Mouse (Mus musculus) neural tube, embryonic 13.5 days (tissue): ENCODE measurements around the gene Tax1bp1. TPM values are rescaled to one million over a fixed set of nuclear protein-coding genes. Genes with fewer than 3 reads are reported as not detected.

ENCODE experiments used
- ATAC-seq: fragments of 200-750 bp; cut with Nextera tagmentation; 2 replicates; pipeline ENCODE4 v1.8.0; 2017; ENCODE audit warnings: low read depth, mild to moderate bottlenecking, moderate TSS enrichment, moderate library complexity
- H3K27ac ChIP-seq: fragments of 300-500 bp; sonication (generic); replicated peaks from 2 replicates; pipeline ENCODE4 v1.5.1; 2015; ENCODE audit warnings: moderate library complexity, mild to moderate bottlenecking, inconsistent platforms
- H3K27me3 ChIP-seq: fragments of 300-500 bp; sonication (generic); 2 replicates; pipeline ENCODE4 v1.6.1; 2015; ENCODE audit warnings: mild to moderate bottlenecking, inconsistent platforms
- H3K36me3 ChIP-seq: fragments of 300-500 bp; sonication (generic); 2 replicates; pipeline ENCODE4 v1.6.1; 2015; ENCODE audit warnings: mild to moderate bottlenecking, inconsistent platforms
- H3K4me1 ChIP-seq: fragments of 300-500 bp; sonication (generic); replicated peaks from 2 replicates; pipeline ENCODE4 v1.6.1; 2015; ENCODE audit warnings: inconsistent platforms
- H3K4me2 ChIP-seq: fragments of 300-500 bp; sonication (generic); 2 replicates; pipeline ENCODE4 v1.6.1; 2015; ENCODE audit warnings: inconsistent platforms, mild to moderate bottlenecking, moderate library complexity
- H3K4me3 ChIP-seq: fragments of 300-500 bp; sonication (generic); 2 replicates; pipeline ENCODE4 v1.5.1; 2015; ENCODE audit warnings: mild to moderate bottlenecking, inconsistent platforms
- H3K9ac ChIP-seq: fragments of 300-500 bp; sonication (generic); 2 replicates; pipeline ENCODE4 v1.6.1; 2015; ENCODE audit warnings: moderate library complexity, mild to moderate bottlenecking, inconsistent platforms
- H3K9me3 ChIP-seq: fragments of 300-500 bp; sonication (generic); 2 replicates; pipeline ENCODE4 v1.6.1; 2016; ENCODE audit warnings: inconsistent platforms
- WGBS: fragments of 180-500 bp; shearing (Covaris S2); methylation state at CpG from one replicate; pipeline ENCODE4 v1.1.7; 2015; 5-methylcytosine and 5-hydroxymethylcytosine counted together
- polyA plus RNA-seq: library from polyadenylated mRNA; unstranded; fragments of >200 nt; fragmentation: Nextera tagmentation; extraction: Ambion mirVana; gene quantifications from 2 replicates; pipeline ENCODE4 v1.2.1, GENCODE M21; 2015

The Tax1bp1 gene
- polyA plus RNA-seq, 1 experiment from 2014 or later: 156 TPM

DNA sequence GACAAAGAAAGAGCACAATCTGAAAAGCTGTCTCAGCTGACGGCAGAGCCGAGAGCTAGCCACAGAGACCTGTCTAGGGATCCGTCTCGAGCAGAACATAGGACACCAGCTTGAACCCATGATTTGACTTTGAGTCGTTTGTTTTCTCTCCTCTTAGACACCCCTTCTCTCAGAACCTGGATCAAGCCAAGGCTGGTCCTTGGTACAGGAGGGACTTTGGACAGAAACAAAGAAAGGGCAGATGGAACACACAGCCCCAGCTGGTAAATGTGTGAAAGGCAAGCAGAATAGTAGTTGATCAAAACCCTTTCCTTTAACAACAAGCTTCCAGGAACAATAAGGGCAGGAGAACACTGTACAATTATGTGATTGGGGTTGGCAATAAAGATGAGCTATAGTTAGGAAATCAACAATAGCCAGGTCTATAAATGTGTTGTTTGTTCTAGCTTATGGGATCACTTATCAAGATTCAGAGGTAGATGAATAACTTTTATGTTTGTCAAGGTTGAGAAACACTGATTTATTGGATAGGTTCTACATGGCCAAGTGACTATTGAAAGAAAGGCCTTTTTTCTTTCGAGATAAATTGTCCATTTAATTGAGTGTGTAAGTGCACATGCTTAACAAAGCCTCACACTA lies 31.6 kb upstream of the Tax1bp1 start:
- 70% methylated on average over 6 of the region's 6 CpGs for WGBS
- Histone ChIP-seq H3K4me2 (no peak overlapping the region), H3K27ac (no peak overlapping the region), H3K9ac (no peak overlapping the region), H3K4me3 (no peak overlapping the region), H3K4me1 (no peaks in the 10 kb centered on the region), H3K27me3 (no peaks in the 10 kb centered on the region; the same call in none of the 2 replicates), H3K36me3 (no peaks in the 10 kb centered on the region), H3K9me3 (no peaks in the 10 kb centered on the region)
- ATAC-seq: no peak

GRCm38 (mm10) chr6:52682607-52683006 lies 30.9 kb upstream of the Tax1bp1 start:
- Histone ChIP-seq H3K4me2 (no peak overlapping the region), H3K4me3 (no peak overlapping the region), H3K27ac (no peak overlapping the region), H3K9ac (no peak overlapping the region), H3K4me1 (no peaks in the 10 kb centered on the region), H3K27me3 (no peaks in the 10 kb centered on the region; the same call in none of the 2 replicates), H3K36me3 (no peaks in the 10 kb centered on the region), H3K9me3 (no peaks in the 10 kb centered on the region)
- whole genome bisulfite sequencing: 93% methylated on average over 3 of the region's 3 CpGs
- ATAC-seq: no peak

DNA sequence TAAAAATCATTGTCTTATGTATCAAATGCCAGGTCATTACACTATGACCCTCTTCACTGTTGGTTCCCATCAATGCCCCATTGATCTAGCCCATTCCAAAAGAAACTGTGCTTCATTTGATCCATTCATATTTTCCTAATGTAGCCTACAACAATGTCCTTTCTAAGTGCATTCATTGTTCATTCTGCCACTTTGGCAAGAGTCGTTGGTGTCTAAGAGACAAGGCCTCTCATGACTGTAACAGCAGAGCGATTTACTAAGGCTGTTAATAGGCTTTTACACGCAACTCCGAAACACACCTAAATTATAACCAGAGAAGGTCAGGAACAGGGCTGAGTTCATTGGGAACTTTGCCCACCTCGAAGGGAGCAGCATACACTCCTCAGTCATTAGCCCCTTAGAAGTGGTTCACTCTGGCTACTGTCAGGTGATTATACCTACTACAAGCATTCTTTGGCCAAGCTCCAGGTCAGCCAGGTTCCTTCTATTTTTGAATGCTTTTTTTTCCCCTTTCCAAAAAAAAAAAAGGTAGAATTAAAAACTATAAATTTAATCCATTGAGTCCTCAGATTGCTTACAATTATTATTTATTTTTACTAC lies 26.5 kb upstream of the Tax1bp1 start:
- no peak for ATAC-seq
- Histone ChIP-seq H3K4me3 (no peak overlapping the region), H3K9me3 (no peaks in the 10 kb centered on the region), H3K27ac (no peak overlapping the region), H3K9ac (no peak overlapping the region), H3K4me1 (no peaks in the 10 kb centered on the region), H3K4me2 (no peak overlapping the region), H3K36me3 (no peaks in the 10 kb centered on the region), H3K27me3 (no peaks in the 10 kb centered on the region; the same call in 1 of the 2 replicates)
- 48% methylated on average over 5 of the region's 5 CpGs for WGBS

DNA sequence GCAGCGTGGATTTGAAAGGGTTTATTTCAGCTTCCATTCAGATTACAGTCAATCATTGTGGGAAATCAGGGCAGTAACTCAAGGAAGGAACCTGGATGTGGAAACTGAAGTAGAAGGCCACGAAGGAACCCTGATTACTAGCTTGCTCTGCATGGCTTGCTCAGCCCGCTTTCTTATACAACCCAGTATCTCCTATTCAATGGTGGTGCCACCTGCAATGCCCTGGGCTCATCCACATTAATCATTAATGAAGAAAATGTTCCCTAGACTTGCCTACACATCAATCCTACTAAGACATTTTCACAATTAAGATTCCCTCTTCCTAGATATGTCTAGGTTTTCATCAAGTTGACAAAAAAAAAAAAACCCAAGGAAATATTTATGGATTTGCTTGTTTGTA lies 23.2 kb upstream of the Tax1bp1 start:
- Histone ChIP-seq H3K4me2 (no peak overlapping the region), H3K27me3 (no peaks in the 10 kb centered on the region), H3K4me1 (no peaks in the 10 kb centered on the region), H3K9ac (no peak overlapping the region), H3K9me3 (no peaks in the 10 kb centered on the region), H3K4me3 (no peak overlapping the region), H3K27ac (no peak overlapping the region), H3K36me3 (no peaks in the 10 kb centered on the region)
- no peak for ATAC-seq
- 80% methylated on average over 3 of the region's 3 CpGs for WGBS

DNA sequence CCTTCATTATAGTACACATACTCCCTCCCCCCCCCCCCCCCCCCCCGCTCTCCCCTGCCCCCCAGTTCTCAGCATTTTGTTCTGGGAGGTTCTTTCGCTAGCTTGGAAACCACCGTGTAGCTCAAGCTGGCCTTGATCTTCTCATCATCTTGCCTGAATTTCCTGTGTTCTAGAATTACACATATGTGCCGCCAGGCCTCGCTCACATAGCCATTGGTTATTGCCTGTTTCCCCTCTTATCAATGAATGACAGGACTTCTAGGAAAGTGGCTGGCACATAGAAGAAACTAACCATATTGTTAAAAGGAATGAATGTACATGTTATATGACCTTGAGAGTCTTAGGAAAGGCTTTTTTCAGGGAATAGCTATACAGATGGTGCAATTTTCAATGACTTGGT lies 21.7 kb upstream of the Tax1bp1 start:
- Histone ChIP-seq H3K36me3 (no peaks in the 10 kb centered on the region), H3K4me2 (no peak overlapping the region), H3K27me3 (no peaks in the 10 kb centered on the region), H3K9me3 (no peaks in the 10 kb centered on the region), H3K4me3 (no peak overlapping the region), H3K4me1 (no peaks in the 10 kb centered on the region), H3K27ac (no peak overlapping the region), H3K9ac (no peak overlapping the region)
- ATAC-seq: no peak
- 82% methylated on average over 5 of the region's 5 CpGs for WGBS

- H3K9ac ChIP-seq: no peak overlapping the region
- no peaks in the 10 kb centered on the region for H3K4me1 ChIP-seq
- no peak overlapping the region for H3K27ac ChIP-seq
- 93% methylated on average over 6 of the region's 6 CpGs for WGBS
- no peaks in the 10 kb centered on the region for H3K9me3 ChIP-seq
- no peak overlapping the region for H3K4me2 ChIP-seq
- H3K4me3 ChIP-seq: no peak overlapping the region
- no peak for ATAC-seq
- H3K27me3 ChIP-seq: no peaks in the 10 kb centered on the region
- H3K36me3 ChIP-seq: no peaks in the 10 kb centered on the region
Observed at GRCm38 (mm10) chr6:52692451-52693063, 21.0 kb upstream of the Tax1bp1 start.

DNA sequence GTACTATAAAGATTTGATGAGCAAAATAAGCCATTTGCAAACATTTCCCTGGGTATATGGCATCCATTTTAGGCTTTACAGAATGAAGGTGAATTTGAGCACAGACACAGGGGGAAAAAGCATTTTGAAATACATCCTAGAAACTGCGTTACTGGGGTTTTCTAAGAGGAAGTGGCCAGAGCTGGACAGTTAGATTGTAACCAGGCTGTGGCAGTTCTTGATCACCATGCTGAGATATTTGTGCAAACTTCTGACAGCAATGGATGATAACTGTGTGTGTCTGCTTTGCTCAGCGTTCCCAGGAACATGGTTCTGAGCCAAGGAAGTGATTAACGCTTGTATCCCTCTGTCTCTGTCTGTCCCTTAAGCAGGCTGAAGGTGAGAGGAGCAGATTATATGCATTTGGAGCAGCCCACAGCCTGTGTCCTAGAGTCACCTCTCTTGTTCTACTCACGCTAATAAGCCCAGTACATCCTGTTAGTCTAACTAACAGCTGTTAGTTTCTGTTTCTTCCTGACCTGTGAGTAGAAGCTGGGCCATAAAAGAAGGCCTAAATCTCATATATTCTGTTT lies 15.5 kb upstream of the Tax1bp1 start:
- Histone ChIP-seq H3K9ac (no peak overlapping the region), H3K27ac (no peak overlapping the region)
- WGBS: 70% methylated on average over 4 of the region's 4 CpGs

DNA sequence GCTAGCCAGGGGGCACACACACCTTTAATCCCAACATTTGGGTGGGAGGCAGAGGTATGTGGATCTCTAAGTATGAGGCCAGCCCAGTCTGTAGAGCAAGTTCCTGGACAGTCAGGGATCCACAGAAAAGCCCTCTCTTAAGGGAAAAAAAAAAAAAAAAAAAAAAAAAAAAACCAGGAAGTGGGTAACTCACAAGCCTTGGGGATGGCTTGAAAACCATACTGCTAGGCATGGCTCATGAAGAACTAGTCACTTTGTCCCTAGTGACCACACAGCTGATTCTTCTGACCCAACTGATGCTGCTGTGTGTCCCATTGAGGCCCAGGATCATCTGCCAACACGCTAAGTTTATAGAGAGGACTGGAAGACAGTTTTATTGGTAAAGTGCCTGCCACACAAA lies 14.5 kb upstream of the Tax1bp1 start:
- no peaks in the 10 kb centered on the region for H3K36me3 ChIP-seq
- ATAC-seq: no peak
- H3K27ac ChIP-seq: no peak overlapping the region
- no peaks in the 10 kb centered on the region for H3K9me3 ChIP-seq
- H3K4me2 ChIP-seq: no peak overlapping the region
- no peak overlapping the region for H3K9ac ChIP-seq
- H3K27me3 ChIP-seq: no peaks in the 10 kb centered on the region
- no peaks in the 10 kb centered on the region for H3K4me1 ChIP-seq
- WGBS: 88% methylated on average over 1 of the region's 1 CpGs
- H3K4me3 ChIP-seq: no peak overlapping the region

More for the DNA sequence above, 15.5 kb upstream of the Tax1bp1 start:
- H3K9me3 ChIP-seq: no peaks in the 10 kb centered on the region
- no peak for ATAC-seq
- no peak overlapping the region for H3K4me2 ChIP-seq
- no peaks in the 10 kb centered on the region for H3K36me3 ChIP-seq
- no peaks in the 10 kb centered on the region for H3K27me3 ChIP-seq
- H3K4me1 ChIP-seq: no peaks in the 10 kb centered on the region
- no peak overlapping the region for H3K4me3 ChIP-seq

- no peak overlapping the region for H3K9ac ChIP-seq
- H3K27ac ChIP-seq: no peak overlapping the region
- H3K4me3 ChIP-seq: no peak overlapping the region
- WGBS: 93% methylated on average over 4 of the region's 4 CpGs
- H3K9me3 ChIP-seq: no peaks in the 10 kb centered on the region
- H3K4me1 ChIP-seq: no peaks in the 10 kb centered on the region
- H3K4me2 ChIP-seq: no peak overlapping the region
- no peaks in the 10 kb centered on the region for H3K27me3 ChIP-seq
- no peak for ATAC-seq
- no peaks in the 10 kb centered on the region for H3K36me3 ChIP-seq
Observed at GRCm38 (mm10) chr6:52699899-52700298, 13.6 kb upstream of the Tax1bp1 start.

DNA sequence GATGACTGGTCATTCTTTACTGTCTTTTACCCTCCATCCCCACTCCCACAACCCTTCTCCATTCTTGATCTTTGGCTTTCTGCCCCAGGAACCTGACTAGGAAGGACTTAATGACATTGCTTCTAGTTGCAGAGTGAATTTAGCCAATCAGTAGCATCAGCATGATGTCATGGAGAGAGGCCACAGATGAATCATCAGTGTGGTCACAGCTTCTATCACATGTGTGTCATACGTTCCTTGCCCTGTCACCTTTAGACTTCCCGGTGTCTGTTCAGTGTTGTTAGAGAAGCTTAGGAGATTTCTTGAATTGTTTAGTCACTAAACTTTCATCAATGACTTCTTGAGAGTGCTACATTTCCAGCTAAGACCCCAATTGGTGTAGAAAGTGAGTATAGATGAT lies 10.3 kb upstream of the Tax1bp1 start:
- 85% methylated on average over 2 of the region's 2 CpGs for WGBS
- Histone ChIP-seq H3K36me3 (no peaks in the 10 kb centered on the region), H3K9ac (no peak overlapping the region), H3K27me3 (no peaks in the 10 kb centered on the region), H3K4me1 (no peaks in the 10 kb centered on the region), H3K4me2 (no peak overlapping the region), H3K4me3 (no peak overlapping the region), H3K27ac (no peak overlapping the region), H3K9me3 (no peaks in the 10 kb centered on the region)
- ATAC-seq: no peak

DNA sequence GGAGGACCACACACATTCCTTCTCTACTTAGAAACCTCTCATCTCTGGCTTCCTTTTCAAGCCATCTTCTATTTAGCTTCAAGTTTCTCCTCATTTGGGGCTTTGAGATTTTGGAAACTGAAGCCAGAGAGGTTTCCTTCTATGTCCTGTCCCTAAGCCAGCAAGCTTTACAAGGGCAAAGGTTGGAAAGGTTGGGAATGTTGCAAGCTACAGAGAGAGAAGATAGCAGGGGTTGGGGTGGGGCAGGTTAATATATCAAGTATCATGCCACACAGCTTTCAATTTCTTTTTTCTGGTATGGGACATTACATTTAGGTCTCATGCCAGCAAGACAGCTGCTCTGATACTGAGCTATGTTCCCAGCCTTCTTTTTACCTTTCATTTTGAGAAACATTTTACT lies 8.2 kb upstream of the Tax1bp1 start:
- Histone ChIP-seq H3K4me2 (no peak overlapping the region), H3K9me3 (no peaks in the 10 kb centered on the region), H3K27ac (no peak overlapping the region), H3K9ac (no peak overlapping the region), H3K27me3 (no peaks in the 10 kb centered on the region), H3K4me1 (no peaks in the 10 kb centered on the region), H3K36me3 (no peaks in the 10 kb centered on the region), H3K4me3 (no peak overlapping the region)
- ATAC-seq: no peak

DNA sequence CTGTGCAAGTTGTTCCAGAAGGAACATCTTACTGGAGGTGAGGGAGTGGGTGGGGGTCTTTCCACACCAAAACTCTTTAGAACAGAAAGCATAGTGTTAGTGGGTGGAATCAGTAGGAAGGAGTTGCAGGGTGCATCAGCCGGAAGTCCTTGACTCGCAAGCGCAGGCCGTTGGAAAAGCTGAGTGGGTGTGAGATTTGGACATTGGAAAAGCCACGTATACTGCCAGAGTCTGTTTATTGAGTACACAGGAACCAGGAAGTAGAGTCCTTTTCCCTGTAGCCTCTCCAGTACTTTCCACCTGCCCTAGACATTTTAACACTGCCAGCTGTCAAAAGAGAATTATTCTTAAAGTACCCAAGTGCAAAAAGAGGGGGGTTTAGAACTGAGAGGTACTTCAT lies 5.7 kb upstream of the Tax1bp1 start:
- no peaks in the 10 kb centered on the region for H3K27me3 ChIP-seq
- H3K4me2 ChIP-seq: no peak overlapping the region
- no peak for ATAC-seq
- H3K9me3 ChIP-seq: no peaks in the 10 kb centered on the region
- WGBS: 85% methylated on average over 5 of the region's 5 CpGs
- H3K36me3 ChIP-seq: no peaks in the 10 kb centered on the region
- H3K9ac ChIP-seq: no peak overlapping the region
- H3K27ac ChIP-seq: no peak overlapping the region
- no peak overlapping the region for H3K4me3 ChIP-seq
- no peaks in the 10 kb centered on the region for H3K4me1 ChIP-seq
